Mouse (Mus musculus) urinary bladder, postnatal 36 days (tissue): Measurements from ENCODE around the gene Urah.

Experiments
- DNase-seq, 2 experiments: peaks; one replicate each; pipeline ENCODE4 v3.0.0; 2022; ENCODE audit warnings: low spot score in 2 of 2, mixed read lengths in 1 of 2

Gene Urah

GRCm38 (mm10) chr7:140874224-140874623 lies 39.4 kb downstream of the Urah start:
- no peak for DNase-seq

DNA sequence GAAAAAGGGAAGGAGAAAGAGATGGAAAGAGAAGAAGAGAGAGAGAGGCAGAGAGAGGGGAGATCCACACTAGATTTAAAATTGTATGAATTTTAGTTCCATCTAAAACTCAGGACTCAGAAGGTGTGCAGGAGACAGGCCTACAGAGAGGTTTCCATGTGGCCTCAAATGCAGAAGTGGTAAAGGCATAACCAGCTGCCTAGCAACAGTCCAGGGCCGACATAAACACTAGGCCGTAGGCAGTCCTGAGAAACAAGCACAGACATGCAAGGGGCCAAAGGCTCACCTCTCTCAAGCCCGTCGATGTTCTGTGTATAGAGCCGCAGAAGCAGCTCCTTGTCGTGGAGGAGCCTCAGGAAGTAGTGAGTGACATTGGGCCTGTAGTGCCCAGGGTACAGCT lies 42.5 kb downstream of the Urah start:
- DNase-seq: no peak

GRCm38 (mm10) chr7:140879355-140879754 lies 44.5 kb downstream of the Urah start:
- no peak for DNase-seq

GRCm38 (mm10) chr7:140880419-140880818 lies 45.6 kb downstream of the Urah start:
- no peak for DNase-seq

DNA sequence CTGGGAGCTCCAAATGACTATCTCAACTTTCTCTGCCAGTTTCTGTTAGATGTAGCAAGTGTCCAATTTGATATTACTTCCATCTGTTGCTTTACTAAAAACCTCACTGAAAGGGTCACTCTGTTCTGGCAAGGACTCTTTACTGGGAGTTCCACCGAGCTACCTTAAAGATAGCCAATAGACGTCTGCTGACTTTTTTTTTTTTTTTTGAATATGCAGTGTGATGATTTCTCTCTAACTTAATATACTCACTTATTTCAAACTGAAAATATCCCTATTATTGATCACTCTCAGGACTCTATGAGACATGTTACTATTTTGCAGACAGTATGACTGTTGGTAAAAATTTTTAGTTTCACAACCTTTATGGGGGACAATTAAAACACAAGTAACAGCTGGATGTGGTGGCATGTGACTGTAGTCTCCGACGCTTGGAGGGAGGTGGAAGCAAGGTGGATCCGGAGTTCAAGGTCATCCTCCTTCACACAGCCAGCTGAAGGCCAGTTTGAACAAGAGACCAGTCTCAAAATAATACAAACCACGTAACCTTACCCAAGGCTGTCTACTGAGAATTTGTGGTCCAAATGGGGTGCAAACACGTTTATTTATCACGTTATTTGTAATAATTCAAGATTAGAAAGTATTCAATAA lies 46.2 kb downstream of the Urah start:
- no peak for DNase-seq

GRCm38 (mm10) chr7:140881696-140882468 lies 47.1 kb downstream of the Urah start, which contains the start of the genes Psmd13 and Sirt3:
Gene Psmd13 (plus strand): TSS chr7:140881968.
Gene Sirt3 (minus strand): TSS chr7:140882309.
- DNase-seq: peak; percentile 89 to 92

GRCm38 (mm10) chr7:140882469-140882803 lies 47.6 kb downstream of the Urah start:
- DNase-seq: no peak
